Mouse (Mus musculus) Muller cell, postnatal 12 days (primary cell): ENCODE data around the gene Med21.
A peak's percentile ranks its signal among the peaks of the same experiment; 100 is the strongest.

ENCODE experiments used
- DNase-seq: peaks from one replicate; pipeline ENCODE4 v3.0.0-alpha.2; 2015; ENCODE audit errors: inconsistent ontology term

Med21 gene

GRCm38 (mm10) chr6:146678136-146679070 is 36.1 kb downstream of the Med21 start:
- no peak for DNase-seq

- no peak for DNase-seq
These were observed 41.5 kb downstream of the Med21 start for GRCm38 (mm10) chr6:146683881-146684280.

- peak; percentile 15 for DNase-seq
These were observed 43.5 kb downstream of the Med21 start for GRCm38 (mm10) chr6:146685781-146686308.

- no peak for DNase-seq
These were observed 44.3 kb downstream of the Med21 start for GRCm38 (mm10) chr6:146686463-146687196.

GRCm38 (mm10) chr6:146688010-146688409 is 45.7 kb downstream of the Med21 start:
- no peak for DNase-seq

- DNase-seq = no peak
These were observed 46.5 kb downstream of the Med21 start for GRCm38 (mm10) chr6:146688861-146689260.

- DNase-seq = no peak
These were observed 55.4 kb downstream of the Med21 start for GRCm38 (mm10) chr6:146697767-146698166.

- DNase-seq = no peak
These were observed 56.0 kb downstream of the Med21 start for GRCm38 (mm10) chr6:146698376-146698775.
